Mouse (Mus musculus) cerebellum, postnatal 14 days (tissue): ENCODE data around the gene Gorasp1.

ENCODE experiments used
- DNase-seq, 2 experiments: peaks; one replicate each; pipeline ENCODE4 v3.0.0; 2021; ENCODE audit warnings: mixed read lengths in 2 of 2

Gene Gorasp1

GRCm38 (mm10) chr9:119937005-119937773 is at the start of gene Gorasp1, which contains the start of gene Ttc21a:
Gene Gorasp1 (minus strand): TSS chr9:119937565.
Gene Ttc21a (plus strand): TSS chr9:119937606.
- peak; percentile 96 to 99 for DNase-seq

DNA sequence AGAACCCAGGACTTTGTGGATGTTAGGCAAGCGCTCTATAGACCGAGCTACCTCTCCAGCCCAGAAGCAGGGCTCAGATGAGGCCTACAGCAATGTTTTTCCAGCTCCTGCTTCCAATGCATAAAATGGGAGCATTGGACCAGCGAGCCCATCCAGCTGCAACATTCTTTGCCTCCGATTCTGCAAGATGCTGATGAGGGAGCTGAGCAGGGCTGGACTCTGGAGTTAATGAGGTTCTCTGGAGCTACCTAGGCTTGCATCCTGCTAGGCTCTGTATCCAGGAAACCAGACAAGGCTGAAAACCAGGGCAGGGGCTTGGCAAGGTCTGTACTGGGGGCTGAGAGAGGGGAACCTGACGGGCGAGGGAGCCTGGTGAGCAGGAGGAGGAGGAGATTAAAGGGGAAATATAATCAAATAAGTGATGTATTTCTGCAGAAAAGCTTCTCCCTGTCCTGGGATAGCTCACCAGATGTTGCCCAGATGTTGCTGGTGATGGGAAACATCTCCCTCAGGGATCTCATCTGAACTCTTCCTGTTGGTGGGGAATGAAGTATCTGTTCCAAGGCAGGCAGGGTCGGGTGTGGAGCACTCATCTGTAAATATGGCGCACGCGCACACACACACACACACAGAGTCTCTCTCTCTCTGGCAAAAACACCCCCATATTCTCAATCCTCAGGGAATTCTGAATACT is 48.7 kb upstream of the Gorasp1 start:
- no peak for DNase-seq

GRCm38 (mm10) chr9:119984536-119985011 is 47.2 kb upstream of the Gorasp1 start, which contains the start of gene Csrnp1:
Gene Csrnp1 (minus strand): TSS chr9:119984658.
- DNase-seq = no peak

DNA sequence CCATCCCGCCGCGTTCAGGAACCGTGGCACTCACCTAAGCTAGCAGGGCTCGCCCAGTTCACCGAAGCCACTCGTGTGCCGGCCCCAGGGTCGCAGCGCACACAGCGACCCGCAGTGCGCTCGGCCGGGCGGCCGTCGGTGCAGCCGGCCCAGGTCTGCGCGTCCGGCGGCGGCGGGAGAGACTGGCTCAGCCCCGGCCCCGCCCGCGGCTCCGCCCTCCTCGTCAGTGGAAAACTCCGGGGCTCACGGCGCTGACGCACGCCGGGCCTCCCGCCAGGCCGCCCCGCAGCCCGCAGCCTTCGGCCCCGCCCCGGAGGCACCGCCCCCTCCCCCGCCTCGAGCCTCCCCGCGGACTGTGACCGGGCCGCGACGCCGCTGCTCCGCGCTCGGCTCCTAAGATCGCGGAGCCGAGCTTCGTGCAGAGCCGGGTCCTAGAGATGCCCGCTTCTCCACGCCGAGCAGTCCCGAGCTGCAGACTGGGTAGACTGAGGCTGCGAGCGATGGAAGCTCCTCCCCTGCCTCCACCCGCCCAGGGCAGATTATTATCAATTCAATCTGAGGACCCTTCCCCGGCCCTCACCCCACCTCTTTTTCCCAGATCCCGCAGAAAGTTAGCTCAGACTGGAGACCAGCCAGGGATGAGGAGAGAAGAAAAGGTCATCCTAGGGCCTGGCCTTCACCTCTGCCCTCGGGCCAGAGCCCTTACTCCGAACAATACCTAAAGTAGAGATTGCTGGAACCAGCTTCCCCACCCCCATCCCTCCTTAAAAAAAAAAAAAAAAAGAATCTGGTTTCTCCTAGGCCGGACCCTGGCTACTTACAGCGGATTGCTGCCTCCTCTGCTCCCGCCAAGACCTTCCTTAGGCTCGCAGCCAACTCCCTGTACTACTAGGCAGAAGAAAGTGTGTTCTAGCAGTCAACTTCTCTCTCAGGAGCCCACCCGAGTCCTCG is 46.5 kb upstream of the Gorasp1 start:
- DNase-seq = peak; percentile 75 to 83

GRCm38 (mm10) chr9:119982956-119983551 is 45.7 kb upstream of the Gorasp1 start:
- DNase-seq = peak in 1 of 2 experiments; percentile 39

- peak; percentile 51 to 69 for DNase-seq
Measured at GRCm38 (mm10) chr9:119982241-119982811, 45.0 kb upstream of the Gorasp1 start.

DNA sequence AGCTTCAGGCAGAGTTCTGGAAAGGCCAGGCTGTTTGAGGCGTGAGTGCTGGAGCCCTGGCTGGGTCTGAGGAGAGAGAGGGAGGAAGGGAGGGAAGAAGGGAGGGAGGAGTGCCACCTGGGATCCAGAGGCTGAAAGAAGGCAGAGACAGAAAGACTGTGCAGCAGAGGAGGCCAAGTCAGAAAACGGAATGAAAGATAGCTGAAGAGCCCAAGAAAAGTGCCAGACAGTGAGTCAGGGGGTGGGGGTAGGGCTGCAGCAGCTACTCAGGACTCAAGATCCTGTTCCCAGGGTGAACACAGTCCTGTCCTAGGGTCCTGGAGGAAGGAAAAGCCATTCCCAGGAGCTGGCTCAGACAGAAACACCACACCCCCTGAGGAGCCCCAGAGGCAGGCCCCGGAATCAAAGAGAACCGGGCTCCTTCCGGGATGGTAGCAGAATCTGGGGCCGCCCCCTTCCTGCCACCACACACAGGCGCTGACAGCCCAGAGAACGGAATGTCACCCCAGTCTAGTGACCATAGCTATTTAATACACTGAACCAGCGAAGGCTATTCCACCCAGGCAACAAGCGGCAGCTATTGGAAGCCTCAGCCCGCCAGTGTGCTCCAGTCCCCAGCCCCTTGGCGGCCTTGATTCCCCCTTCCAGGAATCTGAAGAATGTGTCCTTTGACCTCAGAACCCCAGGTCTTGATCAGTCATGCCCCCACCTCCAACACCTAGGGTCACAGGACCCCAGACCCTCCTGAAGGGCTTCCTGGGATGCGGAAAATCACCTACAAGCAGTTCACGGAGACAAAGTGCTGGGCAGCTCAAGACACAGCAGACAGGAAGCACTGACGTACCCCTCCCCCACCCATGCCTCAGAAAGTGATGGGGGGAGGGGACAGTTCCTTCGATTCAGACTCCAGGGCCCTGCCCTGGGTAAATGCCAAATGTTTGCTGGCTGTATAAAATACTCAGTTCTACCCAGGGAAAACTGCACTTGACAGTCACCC is 44.1 kb upstream of the Gorasp1 start:
- peak; percentile 33 to 65 for DNase-seq

GRCm38 (mm10) chr9:119980770-119981182 is 43.4 kb upstream of the Gorasp1 start:
- peak; percentile 27 to 42 for DNase-seq

DNA sequence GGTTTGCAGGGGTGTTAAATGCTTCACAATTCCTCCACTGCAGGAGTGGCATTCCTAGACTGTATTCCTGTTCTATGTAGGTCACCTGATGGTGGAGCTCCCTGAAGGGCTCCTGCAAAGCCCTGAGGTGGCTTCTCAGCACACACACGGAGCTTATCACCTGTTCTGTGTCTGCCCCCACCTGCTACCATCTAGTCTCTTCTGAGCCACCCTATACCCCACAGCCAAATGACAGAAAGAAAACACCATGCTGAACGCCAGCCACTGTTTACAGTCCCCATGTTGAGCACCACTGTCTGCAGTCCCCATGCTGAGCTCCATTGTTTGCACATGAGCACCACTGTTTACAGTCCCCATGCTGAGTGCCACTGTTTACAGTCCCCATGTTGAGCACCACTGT is 42.4 kb upstream of the Gorasp1 start:
- peak in 1 of 2 experiments; percentile 26 for DNase-seq

GRCm38 (mm10) chr9:119978811-119979441 is 41.6 kb upstream of the Gorasp1 start:
- peak; percentile 29 to 41 for DNase-seq

DNA sequence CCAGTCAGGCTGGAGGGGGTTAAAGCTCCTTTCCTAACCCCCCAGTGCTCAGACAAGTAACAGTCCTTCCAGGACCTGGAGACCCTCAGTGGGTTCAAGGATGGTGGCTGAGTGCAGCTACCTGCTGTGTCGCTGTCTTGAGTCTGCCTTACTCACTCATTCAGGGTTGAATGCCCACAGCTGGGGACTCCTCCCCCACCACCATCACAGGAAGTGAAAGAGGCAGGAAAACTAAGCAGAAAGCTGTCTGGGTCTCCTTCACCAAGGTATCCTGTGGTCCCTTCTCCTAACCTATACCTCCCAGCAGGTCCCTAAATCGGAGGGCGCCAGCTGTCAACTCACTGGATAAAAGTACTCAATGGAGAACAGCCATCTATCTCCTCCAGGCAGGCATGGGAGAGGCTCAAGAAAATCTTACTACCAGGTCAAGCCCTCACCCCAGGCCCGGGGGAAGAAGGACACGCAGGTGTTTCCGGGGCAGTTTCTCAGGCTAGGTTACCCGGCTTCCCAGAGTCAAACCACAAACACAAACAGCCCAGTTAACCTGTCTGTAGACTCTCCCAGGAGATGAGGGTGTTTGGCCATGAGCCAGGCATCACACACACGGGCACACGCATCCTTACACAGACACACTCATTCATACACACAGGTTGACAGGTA is 40.9 kb upstream of the Gorasp1 start:
- DNase-seq = peak; percentile 36 to 48

DNA sequence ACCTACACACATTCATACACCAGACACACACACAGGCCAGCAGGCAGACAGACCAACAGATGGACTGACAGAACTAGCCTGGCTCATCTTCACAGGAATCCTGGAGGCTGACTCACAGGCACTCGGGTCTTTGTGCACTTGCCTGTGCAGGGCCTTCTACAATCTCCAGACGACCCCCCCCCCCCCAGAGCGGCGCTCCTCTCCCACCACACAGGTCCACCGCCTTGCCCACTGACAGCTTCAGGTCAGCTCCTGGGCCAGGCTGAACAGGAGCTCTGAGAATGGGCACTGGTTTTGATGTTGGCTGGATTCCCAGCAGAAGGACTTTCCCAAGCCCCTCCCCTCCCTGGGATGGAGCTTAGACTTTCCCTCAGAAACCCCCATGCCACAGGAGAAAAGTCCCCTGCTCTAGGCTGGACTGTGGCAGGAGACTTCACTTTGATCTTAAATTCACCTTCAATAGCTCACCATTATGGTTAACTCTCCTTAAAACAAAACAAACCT is 40.2 kb upstream of the Gorasp1 start:
- peak; percentile 64 to 68 for DNase-seq

GRCm38 (mm10) chr9:119976704-119977556 is 39.6 kb upstream of the Gorasp1 start:
- no peak for DNase-seq

GRCm38 (mm10) chr9:119975286-119975685 is 37.9 kb upstream of the Gorasp1 start:
- DNase-seq = no peak

DNA sequence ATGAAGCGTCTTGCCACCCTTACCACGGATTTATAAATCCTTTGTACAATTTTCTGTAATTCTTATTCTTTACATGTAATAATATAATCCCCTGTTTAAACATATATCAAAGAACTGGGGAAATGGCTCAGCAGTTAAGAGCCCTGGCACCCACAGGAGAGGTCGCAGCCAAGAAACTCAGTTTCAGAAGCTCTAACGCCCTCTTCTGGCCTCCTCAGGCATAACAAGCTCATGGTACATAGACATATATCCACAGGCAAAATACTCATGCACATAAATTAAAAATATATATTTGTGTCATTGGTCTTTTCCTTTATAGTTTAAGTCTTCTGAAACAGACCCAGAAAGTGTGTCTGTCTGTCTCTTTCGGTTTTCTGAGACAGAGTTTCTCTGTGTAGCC is 37.2 kb upstream of the Gorasp1 start:
- peak in 1 of 2 experiments; percentile 58 for DNase-seq

DNA sequence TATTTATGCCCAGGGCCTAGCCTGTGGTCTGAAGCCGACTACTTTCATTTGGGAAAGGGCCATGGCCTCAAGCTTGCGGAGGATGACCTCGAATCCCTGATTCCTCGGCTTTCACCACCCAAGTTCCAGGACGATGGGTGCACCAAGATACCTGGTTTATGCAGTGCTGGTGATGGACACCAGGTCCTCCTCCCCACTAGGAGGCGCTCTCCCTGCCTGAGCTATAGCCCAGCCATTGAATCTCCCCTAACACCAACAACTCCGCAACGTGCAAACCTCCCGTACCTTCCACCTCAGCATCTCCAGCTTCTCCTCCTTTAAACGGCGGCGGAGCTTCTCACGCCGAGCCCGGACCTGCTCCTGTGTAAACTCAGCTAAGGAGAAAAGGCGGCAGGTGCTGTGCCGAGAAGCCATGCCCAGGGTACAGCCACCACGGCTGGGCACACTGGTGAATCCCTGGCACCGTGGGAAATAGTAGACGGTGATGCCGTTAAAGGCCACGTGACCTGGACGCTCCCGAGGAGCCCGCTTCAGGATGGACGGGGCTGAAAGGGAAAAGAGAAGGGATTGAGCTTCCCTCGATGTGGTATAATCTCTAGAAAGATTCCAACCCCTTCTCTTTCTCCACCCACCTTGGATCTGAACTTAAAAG is 36.6 kb upstream of the Gorasp1 start:
- DNase-seq = peak; percentile 52 to 77

- DNase-seq = peak; percentile 60 to 74
Measured at GRCm38 (mm10) chr9:119973281-119973680, 35.9 kb upstream of the Gorasp1 start.

DNA sequence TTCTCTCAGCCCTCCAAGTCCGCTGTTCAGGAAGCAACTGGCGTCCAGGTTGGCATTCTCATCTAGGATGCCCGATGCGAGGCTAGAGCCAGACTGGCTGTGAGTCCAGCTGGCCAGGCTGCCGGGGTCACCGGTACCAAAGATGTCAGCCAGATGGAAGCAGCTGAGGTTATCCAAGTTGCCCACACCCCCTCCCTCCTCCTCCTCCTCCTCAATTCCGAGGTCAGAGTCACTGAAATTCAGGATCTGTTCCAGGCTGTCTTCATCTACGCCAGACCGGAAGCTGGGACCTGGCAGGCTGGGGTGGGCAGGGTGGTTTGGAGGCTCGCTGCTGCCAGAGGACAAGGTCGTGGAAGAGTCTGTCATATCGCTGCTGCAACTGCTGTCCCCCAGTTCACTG is 35.2 kb upstream of the Gorasp1 start:
- peak; percentile 77 to 81 for DNase-seq
